Mouse (Mus musculus) forebrain, embryonic 14.5 days (tissue): ENCODE results near the gene Fat2. TPM values are rescaled to one million over a fixed set of nuclear protein-coding genes. Genes with fewer than 3 reads are reported as not detected.

Experiments used
- ATAC-seq: fragments of 200-750 bp; cut with Nextera tagmentation; 2 replicates; pipeline ENCODE4 v1.8.0; 2017; ENCODE audit warnings: mild to moderate bottlenecking, moderate library complexity
- DNase-seq: peaks from one replicate; pipeline ENCODE4 v3.0.0-alpha.2; 2015; ENCODE audit warnings: low spot score
- H3K27ac ChIP-seq: fragments of 300-500 bp; sonication (generic); 2 replicates; pipeline ENCODE4 v1.5.1; 2014; ENCODE audit warnings: low read depth, mild to moderate bottlenecking, control low read depth, low read length, moderate library complexity
- H3K27me3 ChIP-seq: fragments of 300-500 bp; sonication (generic); replicated peaks from 2 replicates; pipeline ENCODE4 v1.6.1; 2014; ENCODE audit warnings: low read length, control low read depth, mixed read lengths; ENCODE audit not compliant: control insufficient read depth, insufficient read depth
- H3K36me3 ChIP-seq: fragments of 300-500 bp; sonication (generic); 2 replicates; pipeline ENCODE4 v1.6.1; 2014; ENCODE audit warnings: low read length, control low read depth; ENCODE audit not compliant: control insufficient read depth, insufficient read depth
- H3K4me1 ChIP-seq: fragments of 300-500 bp; sonication (generic); 2 replicates; pipeline ENCODE4 v1.6.1; 2014; ENCODE audit warnings: antibody characterized with exemption, low read length, control low read depth; ENCODE audit not compliant: control insufficient read depth, insufficient read depth
- H3K4me2 ChIP-seq: fragments of 300-500 bp; sonication (generic); 2 replicates; pipeline ENCODE4 v1.6.1; 2014; ENCODE audit warnings: mild to moderate bottlenecking, control low read depth, low read length
- H3K4me3 ChIP-seq: fragments of 300-500 bp; sonication (generic); 2 replicates; pipeline ENCODE4 v1.5.1; 2014; ENCODE audit warnings: low read depth, low read length, control low read depth
- H3K9ac ChIP-seq: fragments of 300-500 bp; sonication (generic); 2 replicates; pipeline ENCODE4 v1.6.1; 2014; ENCODE audit warnings: mild to moderate bottlenecking, low read length, control low read depth, moderate library complexity
- H3K9me3 ChIP-seq: fragments of 300-500 bp; sonication (generic); replicated peaks from 2 replicates; pipeline ENCODE4 v1.6.1; 2016; ENCODE audit warnings: low read length, control low read depth, mixed read lengths; ENCODE audit not compliant: control insufficient read depth
- WGBS: fragments of 180-500 bp; shearing (Covaris S2); extraction: QIAGEN DNeasy Blood & Tissue Kit; methylation state at CpG from one replicate; pipeline ENCODE4 v1.1.7; 2014; 5-methylcytosine and 5-hydroxymethylcytosine counted together
- polyA plus RNA-seq: library from polyadenylated mRNA; unstranded; fragments of >200 nt; fragmentation: Nextera tagmentation; extraction: Ambion mirVana; gene quantifications from 2 replicates; pipeline ENCODE4 v1.2.1, GENCODE M21; 2014

Gene Fat2
- polyA plus RNA-seq, result 0.03 and 0.05 TPM in 2 replicates

GRCm38 (mm10) chr11:55336101-55336891, at the start of gene Fat2:
TSS of gene Fat2 (minus strand) at chr11:55336564.
- Histone ChIP-seq H3K4me2 (no peak within 1 kb of the TSS), H3K36me3 (no peaks in the 10 kb centered on the region), H3K9me3 (no peaks in the 10 kb centered on the region), H3K27me3 (no peaks in the 10 kb centered on the region), H3K9ac (no peak within 1 kb of the TSS), H3K27ac (no peak within 1 kb of the TSS), H3K4me1 (no peaks in the 10 kb centered on the region), H3K4me3 (no peak within 1 kb of the TSS)
- 39% methylated on average over 13 of the region's 13 CpGs for WGBS
- ATAC-seq (no peak), DNase-seq (no peak)

GRCm38 (mm10) chr11:55383463-55384045, 47.2 kb upstream of the Fat2 start:
- Histone ChIP-seq H3K9me3 (no peaks in the 10 kb centered on the region), H3K27ac (no peak overlapping the region), H3K27me3 (no peaks in the 10 kb centered on the region), H3K9ac (no peak overlapping the region), H3K4me3 (no peak overlapping the region), H3K36me3 (no peaks in the 10 kb centered on the region), H3K4me1 (0 out of 2 replicates have a peak, but pooled peaks cover 1% of the 10 kb centered on the region), H3K4me2 (no peak overlapping the region)
- ATAC-seq (no peak), DNase-seq (no peak)
- 19% methylated on average over 6 of the region's 6 CpGs for WGBS

- H3K4me1 ChIP-seq, result 0 out of 2 replicates have a peak, but pooled peaks cover 2% of the 10 kb centered on the region
- H3K27ac ChIP-seq, result no peak overlapping the region
- DNase-seq (no peak), ATAC-seq (no peak)
- no peak overlapping the region for H3K4me2 ChIP-seq
- H3K9ac ChIP-seq, result no peak overlapping the region
- no peak overlapping the region for H3K4me3 ChIP-seq
- WGBS, result 75% methylated on average over 6 of the region's 6 CpGs
- H3K9me3 ChIP-seq, result no peaks in the 10 kb centered on the region
- no peaks in the 10 kb centered on the region for H3K36me3 ChIP-seq
- H3K27me3 ChIP-seq, result no peaks in the 10 kb centered on the region
These were observed 44.5 kb upstream of the Fat2 start for GRCm38 (mm10) chr11:55380908-55381307.

GRCm38 (mm10) chr11:55378371-55378770, 42.0 kb upstream of the Fat2 start:
- Histone ChIP-seq H3K4me2 (no peak overlapping the region), H3K27ac (no peak overlapping the region), H3K27me3 (no peaks in the 10 kb centered on the region), H3K4me3 (no peak overlapping the region), H3K9ac (no peak overlapping the region), H3K9me3 (no peaks in the 10 kb centered on the region), H3K4me1 (0 out of 2 replicates have a peak, but pooled peaks cover 2% of the 10 kb centered on the region), H3K36me3 (no peaks in the 10 kb centered on the region)
- DNase-seq (peak; percentile 76), ATAC-seq (peak; percentile 50; the same call in 1 of the 2 replicates)
- 41% methylated on average over 5 of the region's 5 CpGs for WGBS

GRCm38 (mm10) chr11:55373838-55374237, 37.5 kb upstream of the Fat2 start:
- H3K4me1 ChIP-seq, result 0 out of 2 replicates have a peak, but pooled peaks cover 2% of the 10 kb centered on the region
- ATAC-seq (no peak), DNase-seq (no peak)
- H3K4me3 ChIP-seq, result no peak overlapping the region
- no peaks in the 10 kb centered on the region for H3K27me3 ChIP-seq
- no peaks in the 10 kb centered on the region for H3K36me3 ChIP-seq
- no peak overlapping the region for H3K4me2 ChIP-seq
- no peak overlapping the region for H3K9ac ChIP-seq
- WGBS, result 58% methylated on average over 6 of the region's 6 CpGs
- no peaks in the 10 kb centered on the region for H3K9me3 ChIP-seq
- no peak overlapping the region for H3K27ac ChIP-seq

GRCm38 (mm10) chr11:55373373-55373772, 37.0 kb upstream of the Fat2 start:
- ATAC-seq, result no peak
- Histone ChIP-seq H3K27ac (no peak overlapping the region), H3K9ac (no peak overlapping the region), H3K4me3 (no peak overlapping the region), H3K4me1 (no peaks in the 10 kb centered on the region), H3K9me3 (no peaks in the 10 kb centered on the region), H3K27me3 (no peaks in the 10 kb centered on the region), H3K4me2 (no peak overlapping the region), H3K36me3 (no peaks in the 10 kb centered on the region)
- 88% methylated on average over 12 of the region's 12 CpGs for WGBS
- DNase-seq, result no peak

- no peaks in the 10 kb centered on the region for H3K4me1 ChIP-seq
- no peak overlapping the region for H3K9ac ChIP-seq
- no peak overlapping the region for H3K4me2 ChIP-seq
- WGBS, result 33% methylated on average over 6 of the region's 6 CpGs
- DNase-seq, result no peak
- no peaks in the 10 kb centered on the region for H3K27me3 ChIP-seq
- no peak for ATAC-seq
- H3K9me3 ChIP-seq, result no peaks in the 10 kb centered on the region
- H3K27ac ChIP-seq, result no peak overlapping the region
- no peaks in the 10 kb centered on the region for H3K36me3 ChIP-seq
- H3K4me3 ChIP-seq, result no peak overlapping the region
These were observed 35.6 kb upstream of the Fat2 start for GRCm38 (mm10) chr11:55372001-55372400.

GRCm38 (mm10) chr11:55369093-55369471, 32.7 kb upstream of the Fat2 start:
- Histone ChIP-seq H3K27ac (no peak overlapping the region), H3K4me1 (no peaks in the 10 kb centered on the region), H3K9ac (no peak overlapping the region), H3K4me3 (no peak overlapping the region), H3K27me3 (no peaks in the 10 kb centered on the region), H3K9me3 (no peaks in the 10 kb centered on the region), H3K4me2 (no peak overlapping the region), H3K36me3 (no peaks in the 10 kb centered on the region)
- WGBS, result 75% methylated on average over 6 of the region's 6 CpGs
- DNase-seq (no peak), ATAC-seq (no peak)
